Mouse (Mus musculus) G1E-ER4 (cell line): ENCODE measurements around the gene 1700001J03Rik. TPM values are rescaled to one million over a fixed set of nuclear protein-coding genes. Genes with fewer than 3 reads are reported as not detected.
"Not testable (repeated sequence)": the region's sequence is repeated elsewhere in the genome, so short reads cannot be mapped to it uniquely, and the experiment has no call there.

Experiments used
- GATA1 ChIP-seq: IDR thresholded peaks from one replicate; pipeline ENCODE4 v1.8.0; 2012; ENCODE audit warnings: low read length, inconsistent platforms
- polyA plus RNA-seq: library from polyadenylated mRNA; stranded (reverse); fragments of >175 nt; gene quantifications from 2 replicates; pipeline ENCODE4 v1.2.3, GENCODE M21; 2012

Gene 1700001J03Rik
- polyA plus RNA-seq, 1 experiment = not detected

GRCm38 (mm10) chr5:146199540-146199939 is 14.4 kb upstream of the 1700001J03Rik start:
- no peak for TF ChIP-seq GATA1

GRCm38 (mm10) chr5:146199073-146199472 is 14.0 kb upstream of the 1700001J03Rik start:
- TF ChIP-seq GATA1 = no peak

GRCm38 (mm10) chr5:146193360-146193759 is 8.3 kb upstream of the 1700001J03Rik start:
- TF ChIP-seq GATA1 = no peak

- TF ChIP-seq GATA1 = no peak
These were observed 5.6 kb upstream of the 1700001J03Rik start for GRCm38 (mm10) chr5:146190501-146191269.

GRCm38 (mm10) chr5:146190093-146190492 is 5.0 kb upstream of the 1700001J03Rik start:
- no peak for TF ChIP-seq GATA1

- no peak for TF ChIP-seq GATA1
These were observed 3.6 kb upstream of the 1700001J03Rik start for GRCm38 (mm10) chr5:146188712-146189111.

GRCm38 (mm10) chr5:146188144-146188543 is 3.0 kb upstream of the 1700001J03Rik start:
- TF ChIP-seq GATA1 = no peak

GRCm38 (mm10) chr5:146170621-146171020 is 14.5 kb downstream of the 1700001J03Rik start, which contains the start of gene Gm6309:
TSS of gene Gm6309 (minus strand) at chr5:146170721.
- not testable (repeated sequence) for TF ChIP-seq GATA1

GRCm38 (mm10) chr5:146160439-146160838 is 24.7 kb downstream of the 1700001J03Rik start, which contains the start of gene Gm5565:
TSS of gene Gm5565 (minus strand) at chr5:146160539.
- not testable (repeated sequence) for TF ChIP-seq GATA1

- no peak for TF ChIP-seq GATA1
These were observed 34.6 kb downstream of the 1700001J03Rik start for GRCm38 (mm10) chr5:146150454-146150853.

- TF ChIP-seq GATA1 = no peak
These were observed 37.2 kb downstream of the 1700001J03Rik start for GRCm38 (mm10) chr5:146147903-146148302.

Other genes starting within 250 kb of the 1700001J03Rik start
- not detected in 2 replicates for gene Cyp3a25, start 175.7 kb downstream of the 1700001J03Rik start, polyA plus RNA-seq
- gene Cyp3a59, start 106.0 kb downstream of the 1700001J03Rik start, polyA plus RNA-seq = not detected in 2 replicates
- not detected in 2 replicates for gene Gm5565, start 24.8 kb downstream of the 1700001J03Rik start, polyA plus RNA-seq
- not detected in 2 replicates for gene Gm6309, start 14.6 kb downstream of the 1700001J03Rik start, polyA plus RNA-seq
- gene Rnf6, start 36.3 kb upstream of the 1700001J03Rik start, polyA plus RNA-seq = 14.8 and 15.0 TPM in 2 replicates
- gene Cdk8, start 45.9 kb upstream of the 1700001J03Rik start, polyA plus RNA-seq = 33.9 and 45.6 TPM in 2 replicates
- gene Wasf3, start 199.7 kb upstream of the 1700001J03Rik start, polyA plus RNA-seq = not detected in 2 replicates